Mouse (Mus musculus): ENCODE measurements at regions not wholly inside any gene's neighbourhood (a gene's known extent, or its start where the extent isn't known, plus 50 kb on each side); places are given as distances from the start of the nearest gene placed in this dataset.

GRCm38 (mm10) chr3:130981566-130981965 is 128.7 kb upstream of the Lef1 start:
- ATAC-seq (ENCODE audit: insufficient number of reproducible peaks, low FRiP score, low TSS enrichment), result no peak

- no peak for ATAC-seq (ENCODE audit: insufficient number of reproducible peaks, low FRiP score, low TSS enrichment)
Measured at GRCm38 (mm10) chr3:130978986-130979642, 131.2 kb upstream of the Lef1 start.

- no peak for ATAC-seq (ENCODE audit: insufficient number of reproducible peaks, low FRiP score, low TSS enrichment)
Measured at GRCm38 (mm10) chr3:130977921-130978700, 132.2 kb upstream of the Lef1 start.

- ATAC-seq (ENCODE audit: insufficient number of reproducible peaks, low FRiP score, low TSS enrichment), result no peak
Measured at GRCm38 (mm10) chr3:130976206-130976605, 134.1 kb upstream of the Lef1 start.

GRCm38 (mm10) chr3:130975291-130975690 is 135.0 kb upstream of the Lef1 start:
- ATAC-seq (ENCODE audit: insufficient number of reproducible peaks, low FRiP score, low TSS enrichment), result no peak

- ATAC-seq (ENCODE audit: insufficient number of reproducible peaks, low FRiP score, low TSS enrichment), result no peak
Measured at GRCm38 (mm10) chr3:130972126-130972525, 138.1 kb upstream of the Lef1 start.

GRCm38 (mm10) chr3:130965275-130965674 is 145.0 kb upstream of the Lef1 start:
- ATAC-seq (ENCODE audit: insufficient number of reproducible peaks, low FRiP score, low TSS enrichment), result no peak

- ATAC-seq (ENCODE audit: insufficient number of reproducible peaks, low FRiP score, low TSS enrichment), result no peak
Measured at GRCm38 (mm10) chr3:130964088-130964487, 146.2 kb upstream of the Lef1 start.

- no peak for ATAC-seq (ENCODE audit: insufficient number of reproducible peaks, low FRiP score, low TSS enrichment)
Measured at GRCm38 (mm10) chr3:130963625-130964024, 146.6 kb upstream of the Lef1 start.

- no peak for ATAC-seq (ENCODE audit: insufficient number of reproducible peaks, low FRiP score, low TSS enrichment)
Measured at GRCm38 (mm10) chr3:130962701-130963472, 147.4 kb upstream of the Lef1 start.

GRCm38 (mm10) chr3:130962151-130962633 is 148.1 kb upstream of the Lef1 start:
- ATAC-seq (ENCODE audit: insufficient number of reproducible peaks, low FRiP score, low TSS enrichment), result no peak

GRCm38 (mm10) chr3:130961704-130962103 is 148.6 kb upstream of the Lef1 start:
- no peak for ATAC-seq (ENCODE audit: insufficient number of reproducible peaks, low FRiP score, low TSS enrichment)

GRCm38 (mm10) chr3:130955958-130956357 is 154.3 kb upstream of the Lef1 start:
- no peak for ATAC-seq (ENCODE audit: insufficient number of reproducible peaks, low FRiP score, low TSS enrichment)

- ATAC-seq (ENCODE audit: insufficient number of reproducible peaks, low FRiP score, low TSS enrichment), result no peak
Measured at GRCm38 (mm10) chr3:130951381-130951780, 158.9 kb upstream of the Lef1 start.

GRCm38 (mm10) chr3:130950872-130951271 is 159.4 kb upstream of the Lef1 start:
- ATAC-seq (ENCODE audit: insufficient number of reproducible peaks, low FRiP score, low TSS enrichment), result no peak

- no peak for ATAC-seq (ENCODE audit: insufficient number of reproducible peaks, low FRiP score, low TSS enrichment)
Measured at GRCm38 (mm10) chr3:130947880-130948279, 162.4 kb upstream of the Lef1 start.

- no peak for ATAC-seq (ENCODE audit: insufficient number of reproducible peaks, low FRiP score, low TSS enrichment)
Measured at GRCm38 (mm10) chr3:130947277-130947606, 163.0 kb upstream of the Lef1 start.

- no peak for ATAC-seq (ENCODE audit: insufficient number of reproducible peaks, low FRiP score, low TSS enrichment)
Measured at GRCm38 (mm10) chr3:130946576-130947276, 163.5 kb upstream of the Lef1 start.

- ATAC-seq (ENCODE audit: insufficient number of reproducible peaks, low FRiP score, low TSS enrichment), result peak; percentile 57
Measured at GRCm38 (mm10) chr3:130945861-130946449, 164.3 kb upstream of the Lef1 start.

- ATAC-seq (ENCODE audit: insufficient number of reproducible peaks, low FRiP score, low TSS enrichment), result no peak
Measured at GRCm38 (mm10) chr3:130945396-130945795, 164.9 kb upstream of the Lef1 start.

Data from cerebellum, adult (tissue).